Comparison of ENCODE assay signal across 7 mouse cellular contexts in genomic region chr5:105698694-105699093, GRCm38 (mm10). TPM values are rescaled to one million over a fixed set of nuclear protein-coding genes. Genes with fewer than 3 reads are reported as not detected.
DNase-seq lines count a peak whose midpoint lies in the region; ATAC-seq and TF ChIP-seq lines count a peak whose summit lies in the region.

No protein-coding gene starts in this region.

- peaks cover 11 to 25% of the 10 kb centered on the region in 2 experiments for H3K4me1 ChIP-seq in MEL (ENCODE audit: control insufficient read depth in 1 of 2, insufficient read depth in 2 of 2, low read length in 2 of 2)
- peaks cover 23% of the 10 kb centered on the region for H3K4me1 ChIP-seq in embryonic facial prominence, embryonic 14.5 days (ENCODE audit: control insufficient read depth, insufficient read depth, low read length)

- no peak for TF ChIP-seq EP300 in MEL (IDR thresholded peaks at IDR 0.05; ENCODE audit: low read depth in 1 of 2, low read length in 2 of 2)

- no peak; a peak in 1 of 4 replicates for TF ChIP-seq POLR2A in MEL (IDR thresholded peaks at IDR 0.05; ENCODE audit: control insufficient read depth in 1 of 2, insufficient read depth in 1 of 2, low read depth in 1 of 2, low read length in 2 of 2, poor library complexity in 1 of 2)

- no peaks in the 10 kb centered on the region for H3K9me3 ChIP-seq in MEL (replicated peaks; ENCODE audit: insufficient read depth, low read length)
- no peaks in the 10 kb centered on the region for H3K9me3 ChIP-seq in embryonic facial prominence, embryonic 14.5 days (ENCODE audit: control insufficient read depth, low read length)

- H3K79me3 ChIP-seq in C2C12 (ENCODE audit: low read depth): no peaks in the 10 kb centered on the region

- TF ChIP-seq CTCF in C2C12 (IDR thresholded peaks at IDR 0.05; ENCODE audit: control insufficient read depth, insufficient read depth, insufficient read length) (no peak), MEL (IDR thresholded peaks at IDR 0.05 in 2 of 3, conservative IDR thresholded peaks at IDR 0.05 in 1 of 3; ENCODE audit: control insufficient read depth in 1 of 3, insufficient read depth in 1 of 3, low read depth in 2 of 3, low read length in 3 of 3, poor library complexity in 1 of 3, severe bottlenecking in 1 of 3) (no peak)

- H3K4me3 ChIP-seq in C2C12 (ENCODE audit: insufficient read depth, poor library complexity, severe bottlenecking): no peak overlapping the region
- H3K4me3 ChIP-seq in MEL (ENCODE audit: control insufficient read depth in 1 of 2, insufficient read depth in 1 of 2, low read depth in 2 of 2, low read length in 2 of 2): peak overlapping the region; percentile 75 to 92; a peak in 3 of 4 replicates
- H3K4me3 ChIP-seq in embryonic facial prominence, embryonic 14.5 days (ENCODE audit: low read depth, low read length): peak overlapping the region; percentile 92

- peak; percentile 52 for DNase-seq in MEL (ENCODE audit: low read depth, low spot score)
- peak; percentile 77 for DNase-seq in embryonic facial prominence, embryonic 14.5 days (ENCODE audit: low spot score)
- peak; percentile 65 for DNase-seq in induced T-regulatory cell, adult 2 months (ENCODE audit: low read depth)
- peak; percentile 64 for DNase-seq in lung, postnatal 10 days
- DNase-seq in layer of hippocampus, postnatal 10 days (ENCODE audit: low spot score in 2 of 2): no peak
- DNase-seq in thymus, postnatal 25 days: no peak

- ATAC-seq in embryonic facial prominence, embryonic 14.5 days (ENCODE audit: low read depth): peak; percentile 19; the same call in 1 of the 2 replicates

- no peak overlapping the region for H3ac ChIP-seq in C2C12 (ENCODE audit: control insufficient read depth, insufficient read length, low read depth)

- peak overlapping the region; percentile 94 for H3K9ac ChIP-seq in MEL (ENCODE audit: control insufficient read depth, low read depth, low read length, poor library complexity, severe bottlenecking)
- H3K9ac ChIP-seq in embryonic facial prominence, embryonic 14.5 days (ENCODE audit: low read depth, low read length): peak overlapping the region; percentile 19; the same call in 1 of the 2 replicates

- WGBS in embryonic facial prominence, embryonic 14.5 days: 13% methylated on average over 7 of the region's 7 CpGs

- no peak for TF ChIP-seq RAD21 in MEL (IDR thresholded peaks at IDR 0.05; ENCODE audit: low read depth, low read length)

- H3K79me2 ChIP-seq in C2C12 (ENCODE audit: control insufficient read depth, insufficient read depth) (no peaks in the 10 kb centered on the region), MEL (ENCODE audit: control insufficient read depth, insufficient read depth, low read length, poor library complexity) (peaks cover 6% of the 10 kb centered on the region; the same call in 1 of the 2 replicates)

- H3K4me2 ChIP-seq in embryonic facial prominence, embryonic 14.5 days (ENCODE audit: low read depth, low read length): peak overlapping the region; percentile 96

- H3K27ac ChIP-seq in MEL (ENCODE audit: control insufficient read depth, low read depth, low read length): no peak overlapping the region; the same call in 1 of the 2 replicates
- H3K27ac ChIP-seq in embryonic facial prominence, embryonic 14.5 days (replicated peaks; ENCODE audit: low read depth, low read length): no peak overlapping the region; the same call in 1 of the 2 replicates

- H3K27me3 ChIP-seq in C2C12 (ENCODE audit: control insufficient read depth, insufficient read depth, insufficient read length): no peaks in the 10 kb centered on the region
- no peaks in the 10 kb centered on the region for H3K27me3 ChIP-seq in MEL (ENCODE audit: control insufficient read depth in 1 of 2, insufficient read depth in 2 of 2, low read length in 2 of 2)
- no peaks in the 10 kb centered on the region for H3K27me3 ChIP-seq in embryonic facial prominence, embryonic 14.5 days (replicated peaks; ENCODE audit: control insufficient read depth, insufficient read depth, low read length)

- H3K36me3 ChIP-seq in C2C12 (ENCODE audit: control insufficient read depth, insufficient read depth) (no peaks in the 10 kb centered on the region), MEL (ENCODE audit: control insufficient read depth in 1 of 2, insufficient read depth in 2 of 2, low read length in 2 of 2) (peaks cover 0 to 20% of the 10 kb centered on the region in 2 experiments; a peak in 2 of 4 replicates)
- H3K36me3 ChIP-seq in embryonic facial prominence, embryonic 14.5 days (ENCODE audit: control insufficient read depth, insufficient read depth, low read length): no peaks in the 10 kb centered on the region

TF ChIP-seq in C2C12, 6 proteins besides CTCF, POLR2A, EP300 and RAD21:
- TF ChIP-seq MYOD1 (IDR thresholded peaks at IDR 0.05; ENCODE audit: control insufficient read depth, insufficient read length, low read depth): peak; percentile 34
- no peak for TF ChIP-seq USF1 (IDR thresholded peaks at IDR 0.05; ENCODE audit: low read depth)

TF ChIP-seq in MEL, 35 proteins besides CTCF, POLR2A, EP300 and RAD21:
- TF ChIP-seq POLR2AphosphoS2 (IDR thresholded peaks at IDR 0.05; ENCODE audit: low read length) (no peak), MAFK (IDR thresholded peaks at IDR 0.05; ENCODE audit: borderline replicate concordance, low read depth, low read length) (no peak), ELF1 (IDR thresholded peaks at IDR 0.05; ENCODE audit: low read depth, low read length) (no peak), JUND (IDR thresholded peaks at IDR 0.05; ENCODE audit: low read depth, low read length) (no peak), MEF2A (IDR thresholded peaks at IDR 0.05; ENCODE audit: extremely low read depth, insufficient replicate concordance, low read depth, low read length, poor library complexity, severe bottlenecking) (no peak), NELFE (IDR thresholded peaks at IDR 0.05; ENCODE audit: low read depth, low read length) (no peak; the same call in 1 of the 2 replicates), CHD1 (IDR thresholded peaks at IDR 0.05; ENCODE audit: low read depth, low read length) (no peak), ZKSCAN1 (IDR thresholded peaks at IDR 0.05; ENCODE audit: low read depth, low read length) (no peak), BHLHE40 (IDR thresholded peaks at IDR 0.05; ENCODE audit: borderline replicate concordance, low read depth, low read length) (no peak), MAX (IDR thresholded peaks at IDR 0.05; ENCODE audit: low read length) (no peak), TAL1 (IDR thresholded peaks at IDR 0.05; ENCODE audit: low read length) (no peak)

RNA-seq across cellular contexts. Expression of gene Lrrc8d, which starts 1.1 kb away (rescaled TPM):
- 21.1 TPM for polyA plus RNA-seq in C2C12 (2012; fragmentation: generic; extraction: Trizol)
- total RNA-seq in MEL (2012; rRNA removed): 11.4 and 13.3 TPM in 2 replicates
- 100 to 1,000 TPM in 1 of 2 experiments, 10 to 100 TPM in 1; 21.9 to 258 TPM for polyA plus RNA-seq in MEL (2012; ENCODE audit: insufficient read depth in 1 of 2, insufficient read length in 2 of 2, low read depth in 1 of 2, low replicate concordance in 2 of 2, missing spikeins in 1 of 2)
- polyA plus RNA-seq in embryonic facial prominence, embryonic 14.5 days (2014; fragmentation: Nextera tagmentation; extraction: Ambion mirVana): 14.9 and 16.7 TPM in 2 replicates
- total RNA-seq in layer of hippocampus, postnatal 10 days (2021): 10 to 100 TPM; 57.7 to 59.4 TPM

Comparison
In these comparisons a context has a peak if more than half of its experiments do, and no peak if none do; other contexts are left out.
1. DNase-seq: peak in MEL (single experiment), embryonic facial prominence, embryonic 14.5 days (single experiment), induced T-regulatory cell, adult 2 months (single experiment) and lung, postnatal 10 days (single experiment); none in layer of hippocampus, postnatal 10 days (0 of 2) and thymus, postnatal 25 days (single experiment).